Mouse (Mus musculus): ENCODE results near the gene Golga5. TPM values are rescaled to one million over a fixed set of nuclear protein-coding genes. Genes with fewer than 3 reads are reported as not detected.

The Golga5 gene
- polyA plus RNA-seq, 1 experiment from 2014 or later, result 28.5 TPM

DNA sequence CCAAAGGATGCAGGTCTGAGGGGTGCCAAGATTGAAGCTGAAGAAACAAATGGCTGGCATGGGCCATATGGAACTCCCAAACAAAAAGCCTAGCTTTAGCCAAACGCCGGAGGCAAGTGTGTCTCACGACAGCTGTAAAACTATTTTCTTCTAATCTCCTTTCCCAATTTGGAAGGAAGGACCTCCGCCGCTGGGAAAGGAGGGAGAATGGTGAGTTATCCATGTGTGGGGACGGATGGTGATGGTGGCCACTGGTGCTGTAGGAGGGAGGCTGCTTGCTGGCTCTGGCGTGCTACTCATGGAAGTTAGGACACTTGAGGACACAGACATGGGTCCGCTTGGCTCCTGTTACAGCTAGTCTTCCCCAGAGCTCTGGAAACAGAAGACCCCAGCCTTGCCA, 71.3 kb downstream of the Golga5 start:
- H3K27ac ChIP-seq (ENCODE audit: low read depth, low read length), result no peak overlapping the region

DNA sequence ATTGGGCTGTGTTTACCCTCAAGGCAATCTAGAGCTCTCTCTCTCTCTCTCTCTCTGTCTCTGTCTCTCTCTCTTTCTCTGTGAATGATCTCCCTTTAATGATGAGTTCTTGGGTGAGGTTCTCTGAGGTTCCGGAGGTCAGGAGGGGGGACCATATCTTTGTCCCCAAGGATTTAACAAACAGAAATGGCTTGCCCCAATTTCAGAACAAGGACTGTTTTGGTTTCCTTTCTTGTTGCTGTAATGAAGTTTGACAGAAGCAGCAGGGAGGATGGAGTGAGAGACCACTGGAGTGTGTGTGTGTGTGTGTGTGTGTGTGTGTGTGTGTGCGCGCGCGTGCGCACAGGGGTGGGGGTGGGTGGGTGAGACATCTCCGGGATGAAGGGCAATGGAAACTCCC, 72.2 kb downstream of the Golga5 start:
- Histone ChIP-seq H3K4me2 (ENCODE audit: low read depth, low read length) (no peak overlapping the region), H3K9me3 (ENCODE audit: control insufficient read depth, low read length) (no peaks in the 10 kb centered on the region), H3K36me3 (ENCODE audit: control insufficient read depth, insufficient read depth, low read length) (no peaks in the 10 kb centered on the region), H3K27me3 (ENCODE audit: control insufficient read depth, insufficient read depth, low read length) (no peaks in the 10 kb centered on the region), H3K9ac (replicated peaks; ENCODE audit: low read depth, low read length) (no peak overlapping the region), H3K4me3 (ENCODE audit: low read depth, low read length) (no peak overlapping the region), H3K4me1 (ENCODE audit: control insufficient read depth, insufficient read depth, low read length) (no peaks in the 10 kb centered on the region), H3K27ac (ENCODE audit: low read depth, low read length) (no peak overlapping the region)
- ATAC-seq (ENCODE audit: low read depth), result no peak
- 99% methylated on average over 7 of the region's 7 CpGs for WGBS

More for the DNA sequence above, 71.3 kb downstream of the Golga5 start:
- H3K9ac ChIP-seq (replicated peaks; ENCODE audit: low read depth, low read length), result no peak overlapping the region
- no peaks in the 10 kb centered on the region for H3K36me3 ChIP-seq (ENCODE audit: control insufficient read depth, insufficient read depth, low read length)
- no peaks in the 10 kb centered on the region for H3K9me3 ChIP-seq (ENCODE audit: control insufficient read depth, low read length)
- H3K4me2 ChIP-seq (ENCODE audit: low read depth, low read length), result no peak overlapping the region
- H3K4me3 ChIP-seq (ENCODE audit: low read depth, low read length), result no peak overlapping the region
- ATAC-seq (ENCODE audit: low read depth), result no peak
- 67% methylated on average over 8 of the region's 8 CpGs for WGBS
- H3K27me3 ChIP-seq (ENCODE audit: control insufficient read depth, insufficient read depth, low read length), result no peaks in the 10 kb centered on the region
- H3K4me1 ChIP-seq (ENCODE audit: control insufficient read depth, insufficient read depth, low read length), result no peaks in the 10 kb centered on the region

DNA sequence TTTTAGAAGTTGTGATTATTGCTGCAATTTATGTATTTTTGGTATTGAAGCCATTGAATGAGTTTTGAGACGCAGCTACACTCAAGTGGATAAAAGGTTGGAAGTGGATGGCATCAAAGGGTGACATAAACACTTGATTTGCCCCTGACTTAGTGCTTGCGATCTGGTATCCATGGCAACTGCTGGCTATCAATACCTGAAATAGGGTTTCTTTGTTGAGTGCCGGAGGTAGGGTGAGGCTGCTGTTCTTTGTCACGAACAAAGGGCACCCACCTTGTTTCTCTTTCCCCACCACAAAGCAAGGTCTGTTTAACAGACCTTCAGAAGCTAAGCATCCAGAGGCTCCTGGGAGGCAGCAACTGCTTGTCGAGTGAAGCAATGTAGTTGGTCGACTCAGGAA, 76.2 kb downstream of the Golga5 start:
- Histone ChIP-seq H3K27me3 (ENCODE audit: control insufficient read depth, insufficient read depth, low read length) (no peaks in the 10 kb centered on the region), H3K27ac (ENCODE audit: low read depth, low read length) (no peak overlapping the region), H3K4me3 (ENCODE audit: low read depth, low read length) (no peak overlapping the region), H3K36me3 (ENCODE audit: control insufficient read depth, insufficient read depth, low read length) (no peaks in the 10 kb centered on the region), H3K4me2 (ENCODE audit: low read depth, low read length) (no peak overlapping the region), H3K9ac (replicated peaks; ENCODE audit: low read depth, low read length) (no peak overlapping the region), H3K4me1 (ENCODE audit: control insufficient read depth, insufficient read depth, low read length) (no peaks in the 10 kb centered on the region), H3K9me3 (ENCODE audit: control insufficient read depth, low read length) (no peaks in the 10 kb centered on the region)
- ATAC-seq (ENCODE audit: low read depth), result no peak
- WGBS, result 58% methylated on average over 6 of the region's 6 CpGs

Other genes with a start within 250 kb of the Golga5 start
- 0.95 and 3.3 TPM in 2 replicates for gene Rin3, start 186.1 kb upstream of the Golga5 start, polyA plus RNA-seq (2014; fragmentation: Nextera tagmentation; extraction: Ambion mirVana)
- 104 and 111 TPM in 2 replicates for gene Lgmn, start 29.3 kb upstream of the Golga5 start, polyA plus RNA-seq (2014; fragmentation: Nextera tagmentation; extraction: Ambion mirVana)
- gene Chga, start 85.8 kb downstream of the Golga5 start, polyA plus RNA-seq (2014; fragmentation: Nextera tagmentation; extraction: Ambion mirVana), result 126 and 150 TPM in 2 replicates
- 34.8 and 40.6 TPM in 2 replicates for gene Itpk1, start 235.8 kb downstream of the Golga5 start, polyA plus RNA-seq (2014; fragmentation: Nextera tagmentation; extraction: Ambion mirVana)